Mouse (Mus musculus): Measurements from ENCODE around the gene Tsc22d4.

GRCm38 (mm10) chr5:137699850-137700249, 45.7 kb upstream of the Tsc22d4 start:
- TF ChIP-seq USF1 (IDR thresholded peaks at IDR 0.05; ENCODE audit: low read depth), result no peak
- no peak for TF ChIP-seq E2F4 (IDR thresholded peaks at IDR 0.05; ENCODE audit: insufficient read depth)
- no peak for TF ChIP-seq POLR2A (IDR thresholded peaks at IDR 0.05; ENCODE audit: insufficient read length, low read depth)
- no peak for TF ChIP-seq CEBPB (IDR thresholded peaks at IDR 0.05; ENCODE audit: insufficient read depth, poor library complexity, severe bottlenecking)
- no peak for TF ChIP-seq TCF12 (IDR thresholded peaks at IDR 0.05; ENCODE audit: insufficient read depth, poor library complexity, severe bottlenecking)
- no peak for TF ChIP-seq MAX (IDR thresholded peaks at IDR 0.05; ENCODE audit: low read depth)
- no peak for TF ChIP-seq POLR2AphosphoS2 (IDR thresholded peaks at IDR 0.05; ENCODE audit: insufficient read length, low read depth)
- no peak for TF ChIP-seq MYOD1 (IDR thresholded peaks at IDR 0.05; ENCODE audit: control insufficient read depth in 1 of 3, insufficient read length in 2 of 3, low read depth in 2 of 3)
- TF ChIP-seq SRF (IDR thresholded peaks at IDR 0.05; ENCODE audit: control insufficient read depth, insufficient read length, low read depth), result no peak
- TF ChIP-seq MYOG (IDR thresholded peaks at IDR 0.05; ENCODE audit: control insufficient read depth in 1 of 3, insufficient read depth in 1 of 3, insufficient read length in 2 of 3, low read depth in 2 of 3), result no peak
- no peak for TF ChIP-seq TCF3 (IDR thresholded peaks at IDR 0.05; ENCODE audit: insufficient read length, low read depth)
- TF ChIP-seq REST (IDR thresholded peaks at IDR 0.05; ENCODE audit: insufficient read depth, insufficient read length), result no peak

Measured in myocyte (in vitro differentiated cells).